Mouse (Mus musculus) intestine, embryonic 16.5 days (tissue): ENCODE measurements around the gene Cped1. TPM values are rescaled to one million over a fixed set of nuclear protein-coding genes. Genes with fewer than 3 reads are reported as not detected.

ENCODE experiments used
- ATAC-seq: fragments of 200-750 bp; cut with Nextera tagmentation; 2 replicates; pipeline ENCODE4 v1.8.0; 2017; ENCODE audit warnings: moderate TSS enrichment, moderate library complexity
- H3K27ac ChIP-seq: fragments of 300-500 bp; sonication (generic); 2 replicates; pipeline ENCODE4 v1.5.1; 2014; ENCODE audit warnings: mild to moderate bottlenecking, low read length
- H3K27me3 ChIP-seq: fragments of 300-500 bp; sonication (generic); replicated peaks from 2 replicates; pipeline ENCODE4 v1.6.1; 2014; ENCODE audit warnings: low read length, control low read depth, mixed read lengths; ENCODE audit not compliant: control insufficient read depth, insufficient read depth
- H3K36me3 ChIP-seq: fragments of 300-500 bp; sonication (generic); 2 replicates; pipeline ENCODE4 v1.6.1; 2014; ENCODE audit warnings: low read length, control low read depth; ENCODE audit not compliant: control insufficient read depth, insufficient read depth
- H3K4me1 ChIP-seq: fragments of 300-500 bp; sonication (generic); 2 replicates; pipeline ENCODE4 v1.6.1; 2014; ENCODE audit warnings: low read length, control low read depth, mixed read lengths; ENCODE audit not compliant: control insufficient read depth, insufficient read depth
- H3K4me2 ChIP-seq: fragments of 300-500 bp; sonication (generic); 2 replicates; pipeline ENCODE4 v1.6.1; 2014; ENCODE audit warnings: low read depth, low read length, control low read depth
- H3K4me3 ChIP-seq: fragments of 300-500 bp; sonication (generic); 2 replicates; pipeline ENCODE4 v1.5.1; 2014; ENCODE audit warnings: mild to moderate bottlenecking, low read length
- H3K9ac ChIP-seq: fragments of 300-500 bp; sonication (generic); 2 replicates; pipeline ENCODE4 v1.6.1; 2014; ENCODE audit warnings: low read depth, low read length
- H3K9me3 ChIP-seq: fragments of 300-500 bp; sonication (generic); 2 replicates; pipeline ENCODE4 v1.6.1; 2016; ENCODE audit warnings: low read length, control low read depth; ENCODE audit not compliant: control insufficient read depth
- WGBS: fragments of 180-500 bp; shearing (Covaris S2); extraction: QIAGEN DNeasy Blood & Tissue Kit; methylation state at CpG from one replicate; pipeline ENCODE4 v1.1.7; 2014; 5-methylcytosine and 5-hydroxymethylcytosine counted together
- polyA plus RNA-seq: library from polyadenylated mRNA; unstranded; fragments of >200 nt; fragmentation: Nextera tagmentation; extraction: Ambion mirVana; gene quantifications from 2 replicates; pipeline ENCODE4 v1.2.1, GENCODE M21; 2015

Cped1 gene
- polyA plus RNA-seq, 1 experiment from 2014 or later: 17.6 TPM

DNA sequence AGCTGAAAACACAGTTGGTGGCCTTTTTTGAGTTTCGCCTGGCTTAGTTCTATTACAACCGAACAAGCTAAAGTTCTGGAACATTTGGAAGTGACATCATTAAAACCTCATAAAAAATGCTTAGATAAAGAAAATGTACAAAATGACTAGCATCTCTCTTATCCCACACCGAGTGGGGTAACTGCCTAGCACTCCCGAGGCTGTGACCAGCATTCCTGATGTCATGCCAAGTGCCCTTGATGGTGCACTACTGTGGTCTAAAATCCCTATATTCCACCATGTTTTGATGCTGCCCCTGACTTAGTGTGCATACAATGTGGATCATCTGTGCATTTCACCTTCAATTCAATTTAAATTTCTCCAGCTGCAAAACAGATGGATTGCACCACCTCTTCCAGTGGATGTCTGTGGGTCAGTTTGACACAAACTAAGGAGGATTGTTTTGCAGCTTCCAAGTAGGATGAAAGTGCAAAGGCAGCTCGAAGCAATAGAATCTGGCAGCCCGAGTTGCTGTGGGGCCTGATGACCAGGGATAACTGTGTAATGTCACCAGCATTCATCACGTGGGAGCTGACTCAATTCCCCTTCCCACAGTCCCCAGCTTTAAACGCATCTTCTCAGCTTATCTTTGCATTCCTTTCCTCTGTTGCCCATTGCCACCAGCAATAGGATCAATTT is 33.2 kb downstream of the Cped1 start:
- WGBS: 60% methylated on average over 8 of the region's 8 CpGs
- no peak overlapping the region for H3K4me2 ChIP-seq
- H3K27ac ChIP-seq: no peak overlapping the region
- no peak overlapping the region for H3K9ac ChIP-seq
- H3K4me3 ChIP-seq: no peak overlapping the region
- no peaks in the 10 kb centered on the region for H3K27me3 ChIP-seq
- 0 out of 2 replicates have a peak, but pooled peaks cover 2% of the 10 kb centered on the region for H3K4me1 ChIP-seq
- ATAC-seq: no peak
- H3K36me3 ChIP-seq: no peaks in the 10 kb centered on the region
- no peaks in the 10 kb centered on the region for H3K9me3 ChIP-seq

DNA sequence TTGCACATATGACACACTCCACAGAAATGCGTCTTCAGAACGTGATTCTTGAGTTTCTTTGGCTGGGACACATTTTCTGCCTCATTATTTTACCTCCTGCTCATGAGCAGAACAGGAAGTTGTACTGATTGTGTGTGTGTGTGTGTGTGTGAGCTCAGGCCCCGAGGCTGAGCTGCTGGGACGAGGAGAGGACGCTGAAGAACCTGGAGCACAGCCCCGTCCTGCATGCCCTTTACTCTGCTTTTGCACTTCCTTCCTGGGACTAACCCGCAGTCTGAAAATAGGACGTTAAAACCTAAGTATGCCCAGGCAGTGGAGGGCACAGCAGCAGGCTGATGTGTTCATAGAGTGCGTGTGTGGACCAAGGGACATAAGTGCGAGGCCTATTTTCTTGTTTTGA is 33.9 kb downstream of the Cped1 start:
- H3K9me3 ChIP-seq: no peaks in the 10 kb centered on the region
- no peak for ATAC-seq
- H3K4me2 ChIP-seq: no peak overlapping the region
- H3K9ac ChIP-seq: no peak overlapping the region
- no peaks in the 10 kb centered on the region for H3K27me3 ChIP-seq
- H3K4me3 ChIP-seq: no peak overlapping the region
- WGBS: 54% methylated on average over 10 of the region's 10 CpGs
- H3K36me3 ChIP-seq: no peaks in the 10 kb centered on the region
- 0 out of 2 replicates have a peak, but pooled peaks cover 2% of the 10 kb centered on the region for H3K4me1 ChIP-seq
- no peak overlapping the region for H3K27ac ChIP-seq

DNA sequence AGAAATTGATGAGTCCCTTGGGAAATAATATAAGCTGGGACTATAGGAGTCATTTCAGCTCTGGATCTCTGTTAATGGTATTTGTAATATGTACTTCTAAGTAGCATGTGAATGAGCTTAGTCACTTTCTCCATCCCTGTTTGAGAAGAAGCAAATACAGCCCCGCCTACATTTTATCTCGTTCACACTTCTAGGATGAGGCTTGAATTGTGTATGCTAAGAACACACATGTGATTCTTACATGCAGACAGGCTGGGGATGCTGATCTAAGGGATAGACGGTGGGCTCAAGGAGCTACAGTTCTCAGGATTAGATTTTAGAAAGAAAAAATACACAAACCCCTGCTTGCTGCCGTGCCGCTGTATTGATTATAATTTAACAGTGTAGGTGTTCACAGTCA is 35.0 kb downstream of the Cped1 start:
- Histone ChIP-seq H3K27ac (no peak overlapping the region), H3K9me3 (no peaks in the 10 kb centered on the region), H3K4me3 (no peak overlapping the region), H3K4me2 (no peak overlapping the region), H3K9ac (no peak overlapping the region), H3K27me3 (no peaks in the 10 kb centered on the region), H3K4me1 (peaks cover 8% of the 10 kb centered on the region), H3K36me3 (no peaks in the 10 kb centered on the region)
- WGBS: 73% methylated on average over 5 of the region's 5 CpGs
- no peak for ATAC-seq

DNA sequence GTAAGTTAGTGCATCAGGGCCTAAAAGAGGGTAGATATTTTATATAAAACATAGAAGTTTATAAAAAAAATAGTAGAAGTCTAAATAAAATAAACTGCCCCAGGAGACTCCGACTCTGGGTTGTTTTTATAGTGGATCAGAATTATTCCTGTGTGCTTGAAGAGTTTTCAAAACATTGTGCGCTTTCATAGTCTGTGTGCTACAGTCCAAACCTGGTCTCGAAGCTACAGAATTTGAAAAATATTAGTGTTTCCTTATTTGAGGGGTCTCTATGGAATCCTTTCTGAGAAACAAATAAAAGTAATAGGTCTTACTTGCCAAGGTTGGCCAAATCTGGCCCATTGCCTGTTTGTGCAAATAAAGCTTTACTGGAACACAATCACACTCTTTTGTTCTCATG is 35.6 kb downstream of the Cped1 start:
- Histone ChIP-seq H3K9ac (no peak overlapping the region), H3K27ac (no peak overlapping the region), H3K4me1 (peaks cover 9% of the 10 kb centered on the region), H3K4me3 (no peak overlapping the region), H3K36me3 (no peaks in the 10 kb centered on the region), H3K9me3 (no peaks in the 10 kb centered on the region), H3K4me2 (no peak overlapping the region), H3K27me3 (no peaks in the 10 kb centered on the region)
- no peak for ATAC-seq
- 82% methylated on average over 3 of the region's 3 CpGs for WGBS

DNA sequence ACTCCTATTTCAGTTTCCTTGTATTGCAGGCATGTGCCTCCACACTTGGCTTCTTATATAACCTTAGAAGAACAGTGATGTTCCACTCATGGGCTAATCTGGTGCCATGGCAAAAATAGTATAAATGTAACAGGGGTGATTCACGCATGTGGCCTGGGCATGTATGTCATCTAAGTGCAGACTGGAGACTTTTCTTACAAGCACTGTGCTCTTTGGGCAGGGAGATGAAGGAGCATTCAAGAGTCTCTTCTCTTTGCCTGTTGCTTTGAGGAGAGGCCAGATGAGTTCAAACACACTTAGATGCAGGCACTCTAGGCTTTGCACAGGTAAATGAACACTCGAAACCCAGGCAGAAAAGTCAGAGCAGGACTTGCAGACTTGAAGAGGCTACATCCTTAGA is 38.5 kb downstream of the Cped1 start:
- Histone ChIP-seq H3K27me3 (no peaks in the 10 kb centered on the region), H3K4me1 (peaks cover 6% of the 10 kb centered on the region), H3K36me3 (no peaks in the 10 kb centered on the region), H3K4me2 (no peak overlapping the region), H3K9me3 (no peaks in the 10 kb centered on the region), H3K4me3 (no peak overlapping the region), H3K9ac (no peak overlapping the region), H3K27ac (no peak overlapping the region)
- ATAC-seq: no peak
- WGBS: 92% methylated on average over 2 of the region's 2 CpGs

DNA sequence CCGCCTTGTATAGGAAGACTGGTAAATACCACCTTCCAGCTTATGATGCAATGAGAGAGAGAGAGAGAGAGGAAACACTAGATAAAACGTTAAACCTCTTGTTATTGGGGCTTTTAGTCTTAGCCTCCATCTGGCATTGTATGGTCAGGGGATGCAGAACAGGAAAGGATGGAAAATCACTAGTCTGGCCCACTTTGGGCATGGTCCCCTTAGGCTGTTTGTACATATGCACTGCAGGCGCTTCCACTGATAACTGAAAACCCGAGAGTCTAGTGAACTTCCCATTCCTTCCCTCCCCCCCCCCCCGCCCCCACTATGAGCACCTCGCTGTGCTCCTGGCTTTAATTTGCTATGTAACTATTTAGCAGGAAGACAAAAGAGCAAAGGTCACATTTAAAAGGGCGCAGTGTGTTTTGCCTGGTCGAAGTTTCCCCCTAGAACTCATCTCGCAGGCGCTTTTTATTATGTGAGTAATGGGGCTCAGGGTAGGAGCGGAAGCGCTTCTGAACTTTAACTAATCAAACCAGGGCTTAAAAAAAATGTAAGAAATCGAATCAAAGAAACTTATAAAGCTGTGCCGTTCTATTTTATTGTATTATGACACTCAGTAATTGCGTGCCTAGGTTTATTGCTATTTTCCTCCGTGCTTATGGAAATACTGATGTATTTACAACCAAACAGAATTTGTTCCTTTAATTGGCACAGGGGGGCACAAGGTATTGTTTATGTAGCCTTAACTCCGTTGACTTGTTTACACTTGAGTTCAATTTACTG is 40.1 kb downstream of the Cped1 start:
- Histone ChIP-seq H3K4me3 (no peak overlapping the region; the same call in 1 of the 2 replicates), H3K27ac (no peak overlapping the region), H3K36me3 (no peaks in the 10 kb centered on the region), H3K27me3 (no peaks in the 10 kb centered on the region), H3K4me2 (peak overlapping the region; percentile 37), H3K9me3 (no peaks in the 10 kb centered on the region), H3K4me1 (peaks cover 6% of the 10 kb centered on the region), H3K9ac (no peak overlapping the region)
- WGBS: 14% methylated on average over 16 of the region's 17 CpGs
- ATAC-seq: peak; percentile 76

DNA sequence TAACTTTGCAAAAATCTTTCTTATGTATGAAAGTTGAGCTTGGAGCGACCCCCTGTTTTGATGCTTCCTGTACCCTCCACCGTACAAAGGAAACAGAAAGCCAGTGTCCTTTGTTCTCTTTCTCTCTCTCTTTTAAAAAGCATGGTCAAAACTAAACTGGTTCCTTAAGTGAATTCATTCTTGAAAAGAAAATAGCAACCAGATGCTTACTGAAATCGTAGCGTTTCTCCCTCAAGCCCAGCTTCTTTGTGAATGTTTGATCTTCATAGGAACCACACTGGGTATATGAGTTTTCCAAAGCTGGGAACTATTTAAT is 40.6 kb downstream of the Cped1 start:
- Histone ChIP-seq H3K9ac (no peak overlapping the region), H3K27ac (no peak overlapping the region), H3K4me3 (no peak overlapping the region)

DNA sequence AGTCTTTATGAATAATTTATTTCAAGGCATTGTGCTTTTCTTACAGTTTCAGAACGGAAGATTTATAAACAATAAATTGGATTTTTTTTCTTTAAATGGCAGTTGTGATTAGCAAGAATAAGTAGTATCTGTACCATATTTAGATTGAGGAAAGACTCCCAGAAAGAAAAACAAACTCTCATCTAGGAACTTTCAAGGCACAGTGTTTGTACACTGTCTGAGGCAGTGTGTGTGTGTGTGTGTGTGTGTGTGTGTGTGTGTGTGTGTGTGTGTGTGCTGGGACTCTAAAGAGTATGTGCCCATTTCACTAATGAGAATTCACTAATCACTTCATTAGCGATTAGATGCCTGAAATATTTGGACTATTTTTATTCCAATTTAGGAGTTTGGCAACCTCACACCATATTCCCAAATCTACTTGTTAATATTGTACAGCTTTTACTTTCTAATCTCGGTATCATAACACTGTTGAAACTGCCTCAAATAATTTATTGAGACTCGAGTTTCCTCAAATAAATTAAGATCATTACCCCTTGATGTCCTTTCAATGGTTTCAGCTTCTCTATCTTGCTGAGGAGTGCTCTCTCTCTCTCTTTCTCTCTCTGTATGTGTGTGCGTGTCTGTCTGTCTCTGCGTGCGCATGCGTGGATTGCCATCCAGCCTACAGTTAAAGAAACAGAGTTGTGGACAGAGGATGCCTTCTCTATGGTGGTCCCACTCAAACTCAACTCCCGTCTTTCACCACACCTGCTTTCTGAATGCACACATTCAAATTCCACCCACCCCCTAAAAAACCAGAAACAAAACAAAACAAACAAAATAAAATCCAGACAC is 41.3 kb downstream of the Cped1 start:
- H3K27me3 ChIP-seq: no peaks in the 10 kb centered on the region
- no peaks in the 10 kb centered on the region for H3K36me3 ChIP-seq
- ATAC-seq: no peak
- no peak overlapping the region for H3K4me3 ChIP-seq
- no peak overlapping the region for H3K4me2 ChIP-seq
- no peak overlapping the region for H3K9ac ChIP-seq
- no peak overlapping the region for H3K27ac ChIP-seq
- 81% methylated on average over 9 of the region's 9 CpGs for WGBS
- H3K4me1 ChIP-seq: peaks cover 6% of the 10 kb centered on the region
- H3K9me3 ChIP-seq: no peaks in the 10 kb centered on the region

More for the DNA sequence above, 40.6 kb downstream of the Cped1 start:
- 42% methylated on average over 4 of the region's 4 CpGs for WGBS
- ATAC-seq: no peak
- no peaks in the 10 kb centered on the region for H3K9me3 ChIP-seq
- H3K36me3 ChIP-seq: no peaks in the 10 kb centered on the region
- peak overlapping the region; percentile 37 for H3K4me2 ChIP-seq
- H3K4me1 ChIP-seq: peaks cover 6% of the 10 kb centered on the region
- no peaks in the 10 kb centered on the region for H3K27me3 ChIP-seq

DNA sequence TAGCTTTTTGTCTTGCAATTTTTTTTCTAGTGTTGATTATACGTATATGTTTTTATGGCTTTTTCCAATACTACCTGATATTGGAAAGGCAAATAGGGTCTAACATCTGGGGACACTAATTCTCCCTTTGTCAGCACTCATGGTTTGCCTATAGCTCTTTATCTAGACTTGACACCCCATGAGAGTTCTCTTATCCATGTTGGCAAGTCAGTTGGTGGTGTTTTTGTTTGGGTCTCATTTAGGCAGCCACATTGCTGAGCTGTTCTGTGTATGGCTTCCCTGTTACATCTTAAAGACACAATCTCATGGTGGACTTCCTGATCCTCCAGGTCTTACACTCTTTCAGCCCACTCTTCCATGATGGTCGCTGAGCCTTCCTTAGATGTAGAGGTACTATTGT is 42.1 kb downstream of the Cped1 start:
- Histone ChIP-seq H3K9me3 (no peaks in the 10 kb centered on the region), H3K36me3 (no peaks in the 10 kb centered on the region), H3K4me2 (no peak overlapping the region), H3K27me3 (no peaks in the 10 kb centered on the region), H3K27ac (no peak overlapping the region), H3K9ac (no peak overlapping the region), H3K4me3 (no peak overlapping the region), H3K4me1 (peaks cover 6% of the 10 kb centered on the region)
- ATAC-seq: no peak
- WGBS: 92% methylated on average over 2 of the region's 2 CpGs
